Mouse (Mus musculus): Measurements from ENCODE around the gene Mbnl2.
A peak's percentile ranks its signal among the peaks of the same experiment; 100 is the strongest.
"Not testable (repeated sequence)": the region's sequence is repeated elsewhere in the genome, so short reads cannot be mapped to it uniquely, and the experiment has no call there.

Mbnl2 gene

GRCm38 (mm10) chr14:120355742-120356440, 80.4 kb downstream of the Mbnl2 start:
- no peak for DNase-seq (ENCODE audit: low read depth)

- DNase-seq (ENCODE audit: low read depth): no peak
These were observed 82.0 kb downstream of the Mbnl2 start for GRCm38 (mm10) chr14:120357321-120358070.

GRCm38 (mm10) chr14:120359608-120360007, 84.1 kb downstream of the Mbnl2 start:
- DNase-seq (ENCODE audit: low read depth): not testable (repeated sequence)

GRCm38 (mm10) chr14:120361121-120361520, 85.7 kb downstream of the Mbnl2 start:
- no peak for DNase-seq (ENCODE audit: low read depth)

- no peak for DNase-seq (ENCODE audit: low read depth)
These were observed 87.0 kb downstream of the Mbnl2 start for GRCm38 (mm10) chr14:120362409-120362992.

DNA sequence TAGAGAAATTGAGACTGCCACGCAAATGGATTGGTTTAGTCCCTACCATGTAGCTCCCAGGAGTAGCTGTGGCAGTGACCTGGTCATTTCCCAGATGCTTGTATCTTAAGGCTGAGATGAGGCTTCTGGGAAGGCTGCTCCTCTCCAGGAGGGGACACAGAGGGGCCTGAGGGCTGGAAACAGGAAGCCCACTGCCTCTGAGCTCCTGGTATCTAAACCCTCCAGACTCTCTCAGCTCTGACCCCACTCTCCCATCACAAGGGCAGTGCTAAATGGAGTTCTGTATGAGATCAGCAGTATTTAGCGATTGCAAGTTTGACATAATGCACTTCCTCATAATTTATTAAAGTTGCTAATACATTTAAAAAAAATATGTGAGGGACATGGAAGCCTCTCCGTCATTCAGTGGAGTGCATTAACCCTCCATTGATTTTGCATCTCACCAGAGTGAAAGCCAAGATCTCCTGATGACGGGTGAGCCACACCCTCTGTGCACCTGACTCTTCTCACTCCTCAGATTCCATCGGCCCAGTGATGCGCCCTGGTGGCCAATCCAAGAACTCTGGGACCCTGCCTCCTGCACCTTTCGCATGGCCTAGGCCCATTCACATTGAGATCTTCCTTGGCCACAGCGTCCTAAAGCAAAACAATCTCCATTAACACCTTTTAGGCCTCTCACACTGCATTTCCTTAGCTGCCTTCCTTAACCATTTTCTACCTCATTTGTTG, 87.8 kb downstream of the Mbnl2 start:
- DNase-seq (ENCODE audit: low read depth): no peak

DNA sequence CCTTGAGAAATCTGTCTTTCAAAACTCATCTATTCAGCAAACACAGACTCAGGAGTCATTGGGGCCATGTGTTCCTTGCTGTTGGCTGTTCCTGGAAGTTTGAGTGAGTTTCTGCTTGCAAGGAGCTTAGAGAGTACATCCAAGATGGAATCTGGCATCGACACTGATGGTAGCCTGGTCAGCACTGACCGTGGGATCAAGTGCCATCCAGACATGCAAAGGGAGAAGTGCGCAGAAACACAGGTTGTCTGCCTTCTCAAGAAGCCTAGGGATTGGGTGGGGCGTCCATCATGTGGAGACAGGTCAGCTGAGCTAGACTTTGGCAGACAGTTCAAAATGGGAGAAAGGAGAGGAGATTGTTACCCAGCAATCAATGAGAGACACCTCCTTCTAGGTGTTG, 89.6 kb downstream of the Mbnl2 start:
- DNase-seq (ENCODE audit: low read depth): no peak

GRCm38 (mm10) chr14:120366962-120367361, 91.5 kb downstream of the Mbnl2 start:
- no peak for DNase-seq (ENCODE audit: low read depth)

DNA sequence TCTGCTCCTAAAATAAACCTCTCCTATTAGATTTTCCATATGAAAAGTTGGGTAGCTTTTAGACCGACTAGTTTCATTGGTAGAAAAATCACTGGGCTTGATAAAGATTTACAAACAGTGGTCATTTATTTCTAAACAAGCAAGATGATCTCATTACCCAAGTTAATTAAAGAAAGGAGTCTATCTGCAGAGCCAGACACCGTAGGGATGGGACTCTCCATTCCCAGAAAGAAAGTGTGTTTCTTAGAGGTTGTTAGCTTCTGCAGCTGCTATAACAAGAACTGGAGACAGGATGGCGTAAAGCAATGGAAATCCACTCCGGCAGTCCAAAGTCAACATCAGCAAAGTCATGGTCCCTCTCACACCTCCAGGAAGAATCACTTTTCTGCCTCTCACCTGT, 92.1 kb downstream of the Mbnl2 start:
- DNase-seq (ENCODE audit: low read depth): no peak

- no peak for DNase-seq (ENCODE audit: low read depth)
These were observed 93.0 kb downstream of the Mbnl2 start for GRCm38 (mm10) chr14:120368456-120368855.

- DNase-seq (ENCODE audit: low read depth): no peak
These were observed 93.5 kb downstream of the Mbnl2 start for GRCm38 (mm10) chr14:120368914-120369391.

- DNase-seq (ENCODE audit: low read depth): no peak
These were observed 94.6 kb downstream of the Mbnl2 start for GRCm38 (mm10) chr14:120370044-120370443.

GRCm38 (mm10) chr14:120370631-120371030, 95.2 kb downstream of the Mbnl2 start:
- no peak for DNase-seq (ENCODE audit: low read depth)

DNA sequence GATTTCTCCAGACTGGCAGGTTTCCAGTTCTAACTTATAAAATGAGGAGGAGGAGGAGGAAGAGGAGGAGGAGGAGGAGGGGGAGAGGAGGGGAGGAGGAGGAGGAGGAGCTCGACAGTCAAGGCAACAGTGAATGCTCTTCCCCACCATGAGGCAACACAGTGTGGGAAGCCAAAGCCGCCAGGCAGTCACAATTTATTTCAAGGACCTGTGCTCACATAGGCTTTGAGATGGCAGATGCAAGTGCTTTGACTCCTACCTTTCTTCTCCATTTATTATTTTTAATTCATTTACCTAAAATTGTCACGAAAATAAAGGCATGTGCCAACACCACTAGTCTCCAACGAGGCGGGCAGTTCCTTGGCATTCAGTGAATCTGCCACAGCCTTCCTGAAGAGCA, 95.7 kb downstream of the Mbnl2 start:
- DNase-seq (ENCODE audit: low read depth): no peak

DNA sequence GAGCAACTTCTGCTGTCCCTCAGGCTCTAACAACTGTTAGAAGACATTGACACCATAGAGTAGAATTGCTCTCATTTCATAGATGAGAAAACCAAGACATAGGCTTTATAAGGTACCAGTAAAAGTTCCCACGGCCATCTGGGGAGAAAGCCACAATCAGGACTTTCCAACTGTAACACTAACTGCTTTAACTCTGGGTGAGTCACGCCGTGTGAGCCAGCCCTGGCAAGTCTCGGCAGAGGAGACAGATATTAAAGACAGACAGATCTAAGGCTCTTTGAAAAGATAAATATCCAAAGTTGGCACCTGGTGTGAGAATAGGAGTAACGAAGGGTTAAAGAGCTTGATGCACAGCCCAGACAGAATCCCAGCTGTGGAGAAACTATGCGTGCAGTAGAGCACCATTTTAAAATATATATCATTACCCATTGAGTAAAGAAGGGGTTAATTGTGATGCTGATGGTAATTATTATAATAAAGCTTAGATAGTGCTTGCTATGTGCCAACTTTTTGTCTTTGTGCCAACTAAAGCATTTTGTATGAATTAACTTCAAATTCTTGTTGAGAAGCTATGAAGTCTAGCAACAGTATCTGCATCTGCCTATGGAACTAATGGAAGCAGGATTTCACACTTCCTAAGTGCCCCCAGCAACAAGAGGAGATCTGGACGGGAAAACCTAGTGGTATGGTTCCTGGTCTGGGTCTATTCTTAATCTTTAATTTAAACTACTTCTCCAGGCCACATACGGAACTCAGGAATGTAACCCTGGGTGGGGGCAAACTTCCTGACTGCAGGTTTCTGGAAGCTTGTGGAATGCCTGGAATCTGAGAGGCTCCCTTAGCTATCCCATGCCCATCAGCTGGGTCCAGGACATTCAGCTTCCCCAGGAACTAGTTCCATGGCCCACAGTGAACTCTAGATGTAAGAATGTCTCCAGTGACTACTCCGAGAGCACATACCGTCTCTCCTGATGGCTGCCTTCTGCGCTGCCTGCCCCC, 97.9 kb downstream of the Mbnl2 start:
- peak; percentile 75 for DNase-seq (ENCODE audit: low read depth)

DNA sequence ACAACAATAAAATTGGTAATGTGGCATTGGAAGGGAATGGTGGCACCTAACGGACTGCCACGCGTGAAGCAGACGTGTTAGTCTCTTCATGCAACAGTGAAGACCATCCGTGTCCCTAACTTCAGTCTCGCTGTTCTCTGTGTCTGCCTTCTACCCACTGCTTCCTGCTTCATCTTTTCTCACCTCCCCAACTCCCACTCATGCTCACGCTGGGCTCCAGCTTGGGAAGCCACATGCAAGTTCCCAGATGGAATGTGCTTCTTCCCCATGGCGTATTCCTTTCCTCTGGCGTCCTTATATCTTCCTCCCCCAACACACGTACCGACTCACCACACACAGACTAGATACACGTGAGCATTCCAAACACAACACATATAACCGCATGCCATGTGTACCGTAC, 99.3 kb downstream of the Mbnl2 start:
- no peak for DNase-seq (ENCODE audit: low read depth)

GRCm38 (mm10) chr14:120377192-120377591, 101.7 kb downstream of the Mbnl2 start:
- no peak for DNase-seq (ENCODE audit: low read depth)

DNA sequence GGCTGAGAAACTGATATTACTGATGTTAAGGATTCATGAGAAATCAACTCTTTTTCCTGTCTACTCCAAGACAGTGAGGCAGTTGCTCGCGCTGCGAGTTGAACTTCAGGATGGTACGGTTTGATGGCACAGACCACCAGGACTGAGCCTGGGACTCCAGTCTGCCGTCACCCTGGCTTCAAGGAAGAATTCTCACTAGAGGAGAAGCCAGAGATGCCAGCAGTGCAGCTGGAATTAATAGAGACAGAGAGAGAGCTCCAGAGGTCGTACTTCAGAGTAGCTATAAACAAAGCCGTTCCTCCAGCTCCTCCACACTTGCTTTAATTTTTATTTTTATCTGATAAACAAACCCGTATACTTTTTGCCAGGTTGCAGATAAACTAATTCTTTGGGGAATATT, 102.5 kb downstream of the Mbnl2 start:
- peak; percentile 14 for DNase-seq (ENCODE audit: low read depth)

GRCm38 (mm10) chr14:120379716-120380115, 104.2 kb downstream of the Mbnl2 start:
- no peak for DNase-seq (ENCODE audit: low read depth)

DNA sequence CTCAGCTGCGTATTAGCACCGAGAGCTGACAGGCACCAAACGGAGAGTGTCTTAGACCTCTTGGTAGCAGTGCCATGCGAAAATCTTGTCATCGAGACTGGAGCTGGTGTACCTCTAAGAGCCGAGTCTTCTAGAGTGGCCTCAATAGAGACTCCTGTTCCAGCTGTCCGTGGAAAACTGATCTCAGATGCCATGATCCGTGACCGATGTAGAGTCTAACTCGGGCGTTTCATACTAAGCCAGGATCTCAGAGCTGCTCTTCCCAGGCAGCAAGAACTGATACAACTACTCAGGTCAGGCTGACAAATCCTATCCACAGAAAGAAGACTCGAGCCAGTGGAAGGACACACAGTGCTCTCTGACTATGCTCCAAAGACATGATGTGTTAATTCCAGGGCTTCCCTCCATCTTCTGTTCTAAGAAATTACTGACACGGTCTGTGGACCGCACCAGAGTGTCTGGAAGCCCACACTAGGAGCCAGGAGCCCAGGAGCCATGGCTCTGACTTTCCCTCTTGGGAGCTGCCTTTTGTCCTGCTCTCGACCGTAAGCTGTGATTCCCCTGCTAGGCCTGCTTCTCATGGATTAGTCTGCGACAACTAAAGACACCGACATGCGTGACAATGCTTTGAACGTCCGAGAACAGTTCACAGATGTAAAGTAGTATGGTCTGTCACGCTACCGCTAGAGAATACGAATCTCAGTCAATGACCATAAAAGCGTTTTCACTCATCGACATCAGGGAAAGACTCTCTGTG, 106.1 kb downstream of the Mbnl2 start:
- DNase-seq (ENCODE audit: low read depth): no peak

Measured in NIH3T3 (cell line).